Mouse (Mus musculus) embryonic fibroblast, embryonic 13.5 days (primary cell): ENCODE measurements at regions not wholly inside any gene's neighbourhood (a gene's known extent, or its start where the extent isn't known, plus 50 kb on each side); places are given as distances from the start of the nearest gene placed in this dataset.

Experiments
- CTCF ChIP-seq: IDR thresholded peaks from 2 replicates; pipeline ENCODE4 v1.5.1; 2011; ENCODE audit warnings: mild to moderate bottlenecking, control low read depth, low read length, moderate library complexity, borderline replicate concordance; ENCODE audit not compliant: insufficient read depth
- POLR2A ChIP-seq: IDR thresholded peaks from 2 replicates; pipeline ENCODE4 v1.6.1; 2011; ENCODE audit warnings: low read depth, mild to moderate bottlenecking, control low read depth, low read length, moderate library complexity

GRCm38 (mm10) chr1:88757746-88758145 is 55.7 kb upstream of the Arl4c start:
- TF ChIP-seq CTCF (no peak), POLR2A (no peak)
